Mouse (Mus musculus) megakaryocyte, embryonic 14.5 days (primary cell): ENCODE measurements around the gene Ripor2.

Source experiments
- FLI1 ChIP-seq: IDR thresholded peaks from 2 replicates; pipeline ENCODE4 v1.6.1; 2012; ENCODE audit warnings: low read length, inconsistent platforms, mixed read lengths
- GATA1 ChIP-seq: IDR thresholded peaks from 3 replicates; pipeline ENCODE4 v1.6.1; 2012; ENCODE audit warnings: mixed read lengths, low read length, inconsistent platforms, borderline replicate concordance

GRCm38 (mm10) chr13:24565950-24566320 lies 16.1 kb upstream of the Ripor2 start:
- no peak for TF ChIP-seq GATA1
- no peak for TF ChIP-seq FLI1
